Mouse (Mus musculus) gastrocnemius, adult 2 months (tissue): ENCODE measurements at regions not wholly inside any gene's neighbourhood (a gene's known extent, or its start where the extent isn't known, plus 50 kb on each side); places are given as distances from the start of the nearest gene placed in this dataset.

Experiments used
- DNase-seq: peaks from one replicate; pipeline ENCODE4 v3.0.0; 2022
- H3K27ac ChIP-seq: fragments of 200-600 bp; 2 replicates; pipeline ENCODE4 v1.8.1; 2022; ENCODE audit warnings: mild to moderate bottlenecking
- H3K4me3 ChIP-seq: fragments of 200-600 bp; 2 replicates; pipeline ENCODE4 v1.8.1; 2022; ENCODE audit warnings: mild to moderate bottlenecking, moderate library complexity
- CTCF ChIP-seq: fragments of 200-600 bp; IDR thresholded peaks from 2 replicates; pipeline ENCODE4 v1.8.1; 2022; ENCODE audit warnings: antibody characterized with exemption, mild to moderate bottlenecking, moderate library complexity
- intact Hi-C: fragments of 180-260 bp; cut with DNase I; formaldehyde crosslinking; loops from one replicate; pipeline ENCODE4 v1.15.1; 2025

- Histone ChIP-seq H3K27ac (no peak overlapping the region), H3K4me3 (no peak overlapping the region)
- intact Hi-C loops, result no loop called here
- no peak for DNase-seq
- TF ChIP-seq CTCF, result no peak
Observed at GRCm38 (mm10) chr15:69235271-69235670, 2734.6 kb upstream of the Lrrc6 start.

GRCm38 (mm10) chr15:69224619-69225587 is 2724.2 kb upstream of the Lrrc6 start:
- no peak overlapping the region for H3K4me3 ChIP-seq
- DNase-seq, result no peak
- no peak overlapping the region for H3K27ac ChIP-seq
- TF ChIP-seq CTCF, result no peak
- intact Hi-C loops, result no loop called here

- DNase-seq, result no peak
- H3K4me3 ChIP-seq, result no peak overlapping the region
- H3K27ac ChIP-seq, result no peak overlapping the region
- intact Hi-C loops, result no loop called here
- TF ChIP-seq CTCF, result no peak
Observed at GRCm38 (mm10) chr15:69223411-69223810, 2722.7 kb upstream of the Lrrc6 start.

DNA sequence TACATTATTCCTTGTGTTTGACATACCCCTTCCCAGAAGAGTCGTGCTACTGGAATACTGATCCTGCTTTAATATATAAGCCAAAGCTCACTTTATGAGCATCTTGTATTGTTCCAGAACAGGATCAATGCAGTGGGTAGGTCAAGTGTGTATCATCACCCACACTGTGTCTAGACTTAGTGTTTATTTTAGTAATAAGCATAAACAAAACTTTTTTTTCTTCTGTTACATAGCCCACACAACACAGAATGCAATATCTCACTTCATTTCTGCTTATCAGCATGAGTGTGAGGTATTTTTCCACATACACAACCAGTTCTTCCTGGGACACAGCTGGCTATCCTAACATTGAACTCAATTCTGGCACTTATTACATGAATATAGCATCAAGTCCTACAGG is 2721.7 kb upstream of the Lrrc6 start:
- Histone ChIP-seq H3K4me3 (no peak overlapping the region), H3K27ac (no peak overlapping the region)
- DNase-seq, result no peak
- intact Hi-C loops, result no loop called here
- no peak for TF ChIP-seq CTCF
